Mouse (Mus musculus): ENCODE data around the gene Cdh13.

GRCm38 (mm10) chr8:118831026-118831425, 547.5 kb downstream of the Cdh13 start:
- TF ChIP-seq GATA1 (IDR thresholded peaks at IDR 0.05; ENCODE audit: low read length) (no peak), TAL1 (IDR thresholded peaks at IDR 0.05; ENCODE audit: low read length) (no peak)

Data from erythroblast, embryonic 14.5 days (primary cell).